Mouse (Mus musculus) liver (tissue): ENCODE measurements around the gene Alox12b.

Experiments
- DNase-seq: peaks from one replicate; pipeline ENCODE4 v3.0.0-alpha.2; 2020; ENCODE audit warnings: mixed read lengths

Alox12b gene

DNA sequence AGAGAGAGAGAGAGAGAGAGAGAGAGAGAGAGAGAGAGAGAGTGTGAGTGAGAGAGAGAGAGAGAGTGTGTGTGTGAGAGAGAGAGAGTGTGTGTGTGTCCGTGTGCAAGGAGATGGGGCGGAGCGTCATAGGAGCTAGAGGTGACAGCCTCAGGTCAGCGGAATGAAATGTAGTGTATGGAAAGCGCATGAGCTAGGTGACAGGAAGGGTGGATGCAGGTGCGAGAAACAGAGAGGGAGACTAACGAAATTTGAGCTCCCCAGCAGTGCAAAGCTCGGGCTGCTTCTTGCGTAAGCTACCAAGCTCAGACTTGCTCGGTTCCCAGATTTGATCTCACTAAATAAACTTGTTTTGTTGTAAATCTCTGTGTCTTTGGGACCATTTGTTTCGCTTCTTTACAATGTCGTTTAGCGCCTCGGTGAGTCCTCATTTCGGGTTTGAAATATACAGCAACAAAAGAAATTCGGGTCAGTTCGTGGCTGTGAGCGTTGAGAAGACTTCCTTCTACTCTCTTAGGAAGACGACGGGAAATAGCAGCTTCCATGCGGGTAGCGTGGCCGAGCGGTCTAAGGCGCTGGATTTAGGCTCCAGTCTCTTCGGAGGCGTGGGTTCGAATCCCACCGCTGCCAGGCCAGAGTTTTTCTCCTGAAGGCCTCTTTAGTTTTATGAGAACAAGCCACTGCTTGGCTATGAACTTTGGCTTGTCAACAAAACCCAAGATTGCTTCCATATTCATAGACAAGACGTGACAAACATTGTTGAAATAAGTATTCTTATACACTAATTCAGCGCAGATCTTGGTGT is 32.9 kb upstream of the Alox12b start:
- DNase-seq: peak; percentile 94

DNA sequence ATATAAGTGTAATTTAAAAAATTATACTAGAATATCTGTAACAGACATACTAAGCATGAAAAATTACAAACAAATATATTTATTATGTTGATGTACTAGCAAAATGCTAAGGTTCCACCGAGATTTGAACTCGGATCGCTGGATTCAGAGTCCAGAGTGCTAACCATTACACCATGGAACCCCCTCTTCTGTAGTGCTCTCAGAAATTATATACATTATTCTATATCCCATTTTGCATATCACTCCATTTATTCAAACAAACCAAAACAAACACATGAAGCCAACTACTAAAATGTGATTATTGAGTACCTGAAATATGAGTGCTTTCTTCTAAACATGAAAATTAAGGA is 32.3 kb upstream of the Alox12b start:
- peak; percentile 77 for DNase-seq

DNA sequence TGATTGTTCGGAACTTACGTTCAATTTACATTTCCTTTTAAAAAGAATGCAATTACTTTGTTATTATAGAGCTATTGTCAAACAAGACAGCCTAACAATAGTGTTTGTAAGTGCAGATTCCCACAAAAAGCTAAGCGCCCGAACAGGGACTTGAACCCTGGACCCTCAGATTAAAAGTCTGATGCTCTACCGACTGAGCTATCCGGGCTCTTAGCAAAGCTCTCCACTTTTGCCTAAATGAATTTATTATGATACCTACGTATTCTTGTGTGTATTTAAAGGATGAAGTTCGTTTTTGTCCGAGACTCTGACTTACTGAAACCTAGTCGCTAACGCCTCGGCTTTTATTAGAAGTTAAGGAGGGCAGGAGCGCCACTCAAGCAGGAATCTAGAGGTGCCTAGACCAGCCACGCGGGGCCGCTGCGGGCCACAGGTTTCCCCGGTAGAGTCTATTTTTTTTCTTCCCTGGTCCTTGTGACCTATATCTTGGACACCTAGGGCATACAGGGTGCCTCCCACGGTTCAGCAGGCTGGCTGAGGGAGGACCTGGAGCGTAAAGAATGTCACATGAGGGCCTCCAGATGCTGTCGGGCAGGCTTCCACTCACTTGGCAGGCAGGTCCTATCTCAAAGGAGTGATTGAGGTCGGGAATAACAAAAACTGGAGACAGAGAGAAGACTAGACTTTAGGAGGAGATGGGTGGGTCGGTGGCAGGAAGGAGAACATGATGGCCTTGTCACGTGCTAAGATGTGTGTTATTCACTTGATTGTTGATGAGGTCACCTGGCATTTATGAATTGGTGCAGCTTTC is 31.5 kb upstream of the Alox12b start:
- peak; percentile 85 for DNase-seq

- DNase-seq: no peak
Observed at GRCm38 (mm10) chr11:69125852-69125918, 31.1 kb upstream of the Alox12b start, which contains the start of gene Aloxe3. Aloxe3 (plus strand) TSS chr11:69125896.

DNA sequence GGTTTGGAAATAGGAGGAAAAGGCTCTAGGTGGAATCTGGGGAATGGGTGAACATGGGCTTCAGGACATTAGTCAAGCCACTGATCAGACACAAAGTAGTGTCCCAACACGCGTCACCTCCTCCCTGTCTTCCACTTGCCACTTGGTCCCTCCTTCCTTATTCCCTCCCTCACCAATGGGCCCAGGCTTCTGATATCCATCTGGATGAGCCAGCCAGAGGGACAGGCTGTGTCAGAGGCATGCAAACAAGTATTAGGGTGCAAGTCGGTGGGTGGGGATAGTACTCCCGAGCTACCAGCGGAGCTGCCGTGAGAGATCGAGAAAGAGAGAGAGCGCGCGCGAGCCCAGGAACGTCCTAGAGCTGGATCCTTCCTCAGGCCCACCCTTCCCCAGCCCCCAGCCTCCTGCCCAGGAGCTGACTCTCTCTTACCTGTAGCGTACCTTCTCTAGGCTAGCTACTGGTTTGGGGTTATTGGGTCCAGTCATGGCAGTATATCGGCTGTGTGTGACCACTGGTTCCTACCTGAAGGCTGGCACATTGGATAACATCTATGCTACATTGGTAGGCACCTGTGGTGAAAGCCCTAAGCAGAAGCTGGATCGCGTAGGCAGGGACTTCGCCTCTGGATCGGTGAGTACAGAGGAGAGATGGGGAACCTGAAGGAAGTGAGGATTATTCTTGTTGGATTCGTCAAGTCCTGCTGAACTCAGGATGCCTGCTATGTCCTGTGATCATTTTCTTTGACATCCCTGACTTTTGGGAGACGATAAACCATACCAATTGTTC is 30.7 kb upstream of the Alox12b start:
- DNase-seq: peak; percentile 26

DNA sequence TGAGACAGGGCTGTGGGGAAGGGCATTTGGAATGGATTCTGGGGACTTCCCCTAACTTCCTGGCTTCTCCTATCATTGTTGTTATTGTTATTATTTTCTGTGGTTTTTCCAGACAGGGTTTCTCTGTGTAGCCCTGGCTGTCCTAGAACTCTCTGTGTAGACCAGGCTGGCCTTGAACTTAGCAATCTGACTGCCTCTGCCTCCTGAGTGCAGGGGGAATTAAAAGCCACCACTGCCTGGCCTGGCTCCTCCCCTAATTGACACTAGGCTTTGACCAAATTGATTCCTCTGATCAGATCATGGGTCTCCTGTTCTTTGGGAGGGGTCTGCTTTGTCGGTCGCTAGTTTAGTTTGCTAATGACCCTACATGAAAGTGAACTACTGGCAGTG is 30.1 kb upstream of the Alox12b start:
- DNase-seq: no peak

GRCm38 (mm10) chr11:69128426-69129122 is 28.2 kb upstream of the Alox12b start:
- DNase-seq: no peak

GRCm38 (mm10) chr11:69133566-69133922 is 23.2 kb upstream of the Alox12b start:
- DNase-seq: no peak

DNA sequence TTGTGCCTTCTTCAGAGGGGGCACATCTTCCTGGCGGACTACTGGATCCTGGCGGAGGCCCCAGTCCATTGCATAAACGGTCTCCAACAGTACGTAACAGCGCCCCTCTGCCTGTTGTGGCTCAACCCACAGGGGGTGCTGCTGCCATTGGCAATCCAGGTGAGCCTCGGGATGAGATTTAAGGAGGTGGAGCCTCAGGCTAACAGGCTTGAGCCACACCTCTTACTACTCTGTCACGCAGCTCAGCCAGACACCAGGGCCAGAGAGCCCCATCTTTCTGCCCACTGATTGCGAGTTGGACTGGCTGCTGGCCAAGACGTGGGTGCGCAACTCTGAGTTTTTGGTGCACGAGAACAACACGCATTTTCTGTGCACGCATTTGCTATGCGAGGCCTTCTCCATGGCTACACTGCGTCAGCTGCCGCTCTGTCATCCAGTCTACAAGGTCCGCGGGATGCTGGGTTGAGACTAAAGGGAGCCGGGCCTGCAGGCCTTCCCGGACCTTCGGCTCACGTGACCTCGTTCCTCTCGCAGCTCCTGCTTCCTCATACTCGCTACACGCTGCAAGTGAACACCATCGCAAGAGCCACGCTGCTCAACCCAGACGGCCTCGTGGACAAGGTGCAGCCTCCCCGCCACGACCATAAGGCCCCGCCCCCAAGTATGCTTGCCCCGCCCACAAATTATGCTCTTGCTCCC is 22.7 kb upstream of the Alox12b start:
- peak; percentile 63 for DNase-seq

DNA sequence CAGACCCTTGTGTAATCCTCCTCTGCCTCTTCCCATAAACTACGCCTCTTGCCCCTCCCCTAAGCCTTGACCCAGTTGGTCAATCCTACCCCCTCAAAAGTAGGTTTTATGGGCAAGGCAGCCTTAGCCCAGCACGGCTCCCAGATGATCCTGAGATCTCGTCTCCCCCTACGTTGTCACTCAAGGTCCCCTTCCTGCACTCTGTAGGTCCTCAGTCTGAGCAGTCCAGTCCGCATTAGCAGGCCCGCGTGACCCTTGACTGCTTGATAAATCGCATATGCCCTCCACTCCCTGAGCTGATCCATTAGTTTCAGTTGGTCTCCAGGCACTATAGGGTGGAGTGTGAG is 22.2 kb upstream of the Alox12b start:
- DNase-seq: no peak

DNA sequence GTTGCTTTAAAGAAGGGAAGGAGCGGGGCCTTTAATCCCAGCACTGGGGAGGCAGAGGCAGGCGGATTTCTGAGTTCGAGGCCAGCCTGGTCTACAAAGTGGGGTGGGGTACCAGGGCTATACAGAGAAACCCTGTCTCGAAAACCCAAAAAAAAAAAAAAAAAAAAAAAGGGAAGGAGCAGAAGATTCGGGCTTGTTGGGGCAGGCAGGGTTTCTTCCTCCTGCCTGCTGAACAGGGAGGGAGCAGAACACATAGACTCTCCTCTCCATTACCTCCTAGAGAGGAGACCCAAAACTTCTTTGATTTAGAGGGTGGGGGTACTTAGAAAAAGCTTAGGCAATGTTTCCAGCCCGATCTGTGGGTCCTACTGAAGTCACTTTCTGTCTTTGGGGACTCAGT is 21.4 kb upstream of the Alox12b start:
- no peak for DNase-seq

GRCm38 (mm10) chr11:69147546-69147945 is 9.2 kb upstream of the Alox12b start:
- no peak for DNase-seq

DNA sequence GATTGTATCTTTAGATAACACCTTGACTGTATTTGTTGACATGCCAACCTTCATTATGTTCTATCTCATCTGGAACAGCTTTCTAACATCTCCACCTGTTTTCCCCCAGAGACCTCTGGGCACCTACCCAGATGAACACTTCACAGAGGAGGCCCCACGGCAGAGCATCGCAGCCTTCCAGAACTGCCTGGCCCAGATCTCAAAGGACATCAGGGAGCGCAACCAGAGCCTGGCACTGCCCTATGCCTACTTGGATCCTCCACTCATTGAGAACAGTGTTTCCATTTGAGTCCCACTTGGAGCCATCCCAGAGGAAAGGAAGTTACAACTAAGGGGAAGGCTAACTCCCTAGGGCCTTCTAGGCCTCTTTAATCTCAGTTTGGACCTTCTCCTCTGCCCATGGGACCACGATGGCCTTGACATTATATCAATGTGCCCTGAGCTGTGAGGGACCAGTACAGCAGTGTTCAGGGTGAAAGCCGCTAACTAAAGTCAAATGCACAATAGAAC is 8.3 kb upstream of the Alox12b start:
- DNase-seq: no peak

- no peak for DNase-seq
Observed at GRCm38 (mm10) chr11:69149728-69150127, 7.1 kb upstream of the Alox12b start.

DNA sequence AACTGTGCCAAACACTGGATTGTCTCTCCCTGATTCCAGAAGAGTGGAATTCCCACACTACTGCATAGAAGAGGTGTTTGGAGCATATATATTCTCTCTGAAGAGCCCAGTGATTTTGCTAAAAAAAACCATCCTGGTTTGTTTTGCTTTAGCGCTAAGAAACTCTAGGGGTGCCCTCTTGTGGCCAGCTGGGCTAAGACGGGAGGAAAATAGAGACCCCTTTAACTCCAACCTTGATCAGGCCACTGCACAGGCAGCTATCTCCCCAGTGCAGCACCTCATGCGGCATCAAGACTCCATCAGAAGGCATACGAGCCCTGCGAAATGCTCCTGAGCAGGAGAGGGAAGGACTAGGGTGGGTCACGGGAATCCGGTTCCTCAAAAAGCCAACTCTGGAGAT is 6.3 kb upstream of the Alox12b start:
- DNase-seq: peak; percentile 62

- DNase-seq: no peak
Observed at GRCm38 (mm10) chr11:69151004-69151403, 5.8 kb upstream of the Alox12b start.

DNA sequence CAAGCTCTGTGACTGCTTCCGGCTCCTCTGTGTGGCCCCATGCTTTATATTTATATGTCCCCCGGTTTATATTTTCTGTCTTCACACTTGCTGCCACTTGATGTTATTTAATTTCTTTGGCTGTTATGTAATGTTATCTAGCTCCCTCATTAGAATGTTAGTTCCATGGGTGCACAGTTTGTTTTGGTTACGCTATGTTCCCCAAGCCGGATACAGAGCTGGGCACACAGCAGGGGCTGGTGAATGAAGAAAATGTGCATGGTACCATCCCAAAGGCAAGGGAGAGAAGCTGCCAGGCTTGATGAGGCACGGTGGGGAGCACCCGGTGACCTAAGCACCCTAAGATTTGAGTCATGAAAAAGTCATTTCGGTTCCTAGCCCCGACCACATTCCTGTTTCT is 3.0 kb upstream of the Alox12b start:
- DNase-seq: no peak

DNA sequence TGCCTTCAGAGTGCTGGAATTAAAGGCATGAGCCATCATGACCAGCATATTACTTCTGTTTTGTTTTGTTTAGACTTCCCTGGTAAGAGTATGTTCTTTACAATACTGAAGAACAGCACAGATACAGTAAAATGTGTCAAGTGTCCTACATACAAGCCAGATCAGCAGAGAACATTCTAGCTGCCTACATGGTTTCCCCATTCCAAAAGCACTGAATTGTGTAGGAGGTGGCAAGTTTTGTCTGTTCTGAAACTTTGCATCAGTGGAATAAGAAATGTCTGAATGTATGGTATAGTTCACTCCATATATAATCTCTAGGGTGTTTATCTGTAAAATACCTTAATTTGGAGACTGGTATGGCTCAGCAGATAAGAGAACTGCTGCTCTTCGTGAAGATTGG is 1.4 kb upstream of the Alox12b start:
- DNase-seq: no peak

DNA sequence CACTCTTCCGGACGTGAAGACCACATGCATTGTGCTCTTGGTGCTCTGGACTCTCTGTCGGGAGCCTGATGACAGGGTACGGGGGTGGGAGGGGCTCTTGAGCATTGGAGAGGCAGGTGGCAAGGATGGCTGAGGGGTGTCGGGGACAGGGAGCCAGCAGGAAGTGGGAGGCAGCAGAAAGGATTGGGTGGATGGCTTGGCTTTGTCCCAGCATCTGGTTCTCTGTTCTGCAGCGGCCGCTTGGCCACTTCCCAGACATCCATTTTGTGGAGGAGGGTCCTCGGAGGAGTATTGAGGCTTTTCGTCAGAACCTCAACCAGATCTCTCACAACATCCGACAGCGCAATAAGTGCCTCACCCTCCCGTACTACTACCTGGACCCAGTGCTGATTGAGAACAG is 12.5 kb downstream of the Alox12b start:
- DNase-seq: no peak

GRCm38 (mm10) chr11:69171626-69172025 is 14.8 kb downstream of the Alox12b start:
- DNase-seq: peak; percentile 38

DNA sequence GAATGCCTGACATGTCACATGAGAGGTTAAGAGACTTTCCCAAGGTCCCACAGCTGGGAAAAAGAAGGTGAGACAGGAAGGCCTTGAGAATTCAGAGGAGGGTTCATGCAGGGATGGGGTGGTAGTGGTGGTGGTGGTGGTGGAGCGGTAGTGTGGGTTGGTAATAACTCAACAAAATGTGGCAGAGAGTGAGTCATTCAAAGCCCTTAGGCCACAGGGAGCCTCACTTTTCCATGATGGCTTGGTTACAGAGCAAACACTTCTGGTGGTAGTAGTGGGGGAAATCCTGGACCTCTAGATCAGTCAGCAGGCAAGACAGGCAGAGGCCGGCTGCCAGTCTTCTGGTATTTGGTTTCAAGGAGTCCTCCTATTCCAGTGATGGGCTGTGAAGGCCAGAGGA is 15.8 kb downstream of the Alox12b start:
- DNase-seq: no peak

- no peak for DNase-seq
Observed at GRCm38 (mm10) chr11:69174722-69175121, 17.9 kb downstream of the Alox12b start.

DNA sequence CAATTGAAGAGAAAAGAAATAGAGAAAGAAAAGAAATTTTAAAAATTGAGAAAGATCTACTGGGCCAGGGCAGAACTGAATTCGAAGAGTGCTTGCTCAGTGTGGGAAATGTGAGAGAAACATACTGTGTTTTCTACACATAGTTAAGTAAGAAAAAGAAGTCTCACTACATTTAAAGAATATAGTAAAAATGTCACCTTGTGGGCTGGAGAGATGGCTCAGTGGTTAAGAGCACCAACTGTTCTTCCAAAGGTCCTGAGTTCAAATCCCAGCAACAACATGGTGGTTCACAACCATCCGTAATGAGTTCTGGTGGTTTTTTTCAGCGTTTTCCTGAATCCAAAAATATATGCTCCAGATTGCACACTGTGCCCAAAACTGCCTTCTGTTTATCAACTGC is 21.7 kb downstream of the Alox12b start:
- DNase-seq: no peak
